Mouse (Mus musculus) Patski (cell line): ENCODE measurements at regions not wholly inside any gene's neighbourhood (a gene's known extent, or its start where the extent isn't known, plus 50 kb on each side); places are given as distances from the start of the nearest gene placed in this dataset.

Source experiments
- ATAC-seq: fragments of 100-300 bp; one replicate; pipeline ENCODE4 v1.8.0; 2021
- CTCF ChIA-PET: fragments of 350-600 bp; sonication (Branson Sonifier 250); formaldehyde crosslinking; loops from one replicate; lab custom pipeline; 2022; ENCODE audit warnings: inconsistent platforms; lab: Charles Lee
- POLR2A ChIA-PET: fragments of 350-600 bp; sonication (Branson Sonifier 250); formaldehyde crosslinking; loops from one replicate; lab custom pipeline; 2022; ENCODE audit warnings: antibody characterized with exemption, inconsistent platforms; lab: Charles Lee
- DNase-seq: peaks from one replicate; pipeline ENCODE4 v3.0.0-alpha.2; 2011; ENCODE audit warnings: low read depth, low spot score
- H3K27me3 ChIP-seq: fragments of 371-371 bp; one replicate; pipeline ENCODE4 v1.5.1; 2021
- CTCF ChIP-seq: fragments of 100-300 bp; IDR thresholded peaks from one replicate; pipeline ENCODE4 v1.5.1; 2021
- in situ Hi-C: fragments of 300-500 bp; cut with MboI; formaldehyde crosslinking; loops from 3 replicates; pipeline ENCODE4 v1.11.1; 2018; ENCODE audit warnings: low pct_unique_long_range_greater_than_20kb, mixed read lengths

DNA sequence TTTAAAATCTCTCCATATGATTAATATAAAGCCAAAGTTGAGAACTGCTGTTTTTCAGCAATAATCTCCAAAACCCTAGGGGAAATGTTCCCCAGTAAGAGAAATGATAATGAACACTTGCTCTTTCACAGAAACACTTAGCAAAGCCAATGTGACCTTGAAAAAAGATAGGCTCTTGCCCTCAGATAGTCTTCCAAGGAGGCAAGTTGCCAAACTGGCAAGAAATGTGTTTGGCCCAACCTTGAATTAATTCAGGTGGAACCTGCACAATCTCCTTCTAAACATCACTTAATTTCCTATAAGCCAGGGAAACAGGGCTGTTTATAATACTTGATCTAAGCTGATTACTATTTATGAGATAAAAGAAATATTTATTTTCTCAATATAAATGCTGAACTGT, 244.0 kb upstream of the Gnaz start:
- in situ Hi-C loops = no loop called here
- no peak for ATAC-seq
- POLR2A ChIA-PET = no interaction called here

DNA sequence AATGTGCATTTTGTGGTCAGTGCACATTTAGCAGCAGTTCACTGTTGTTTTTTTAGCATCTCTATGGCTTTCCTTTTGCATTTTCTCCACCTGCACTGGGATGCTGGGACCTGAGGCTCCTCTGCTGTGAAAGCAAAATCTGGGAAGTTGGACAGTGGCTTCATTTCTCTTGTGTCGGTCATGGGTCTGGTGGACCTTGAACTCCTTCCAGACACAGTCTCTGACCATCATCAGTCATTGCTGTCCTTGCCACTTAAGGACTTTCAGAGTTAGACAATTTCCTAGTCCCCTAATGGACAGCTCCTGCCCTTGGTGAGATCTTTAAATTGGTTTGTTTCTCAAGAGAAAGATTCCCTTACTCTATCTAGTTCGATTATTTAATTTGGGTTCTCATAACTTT, 217.5 kb upstream of the Gnaz start:
- in situ Hi-C loops = no loop called here
- ATAC-seq (no peak), DNase-seq (no peak)
- ChIA-PET CTCF (no interaction called here), POLR2A (no interaction called here)
- no peak for TF ChIP-seq CTCF
- peaks cover 3% of the 10 kb centered on the region for H3K27me3 ChIP-seq

More for the DNA sequence above, 244.0 kb upstream of the Gnaz start:
- no peak for TF ChIP-seq CTCF
- no peak for DNase-seq
- no peaks in the 10 kb centered on the region for H3K27me3 ChIP-seq
- CTCF ChIA-PET = no interaction called here

DNA sequence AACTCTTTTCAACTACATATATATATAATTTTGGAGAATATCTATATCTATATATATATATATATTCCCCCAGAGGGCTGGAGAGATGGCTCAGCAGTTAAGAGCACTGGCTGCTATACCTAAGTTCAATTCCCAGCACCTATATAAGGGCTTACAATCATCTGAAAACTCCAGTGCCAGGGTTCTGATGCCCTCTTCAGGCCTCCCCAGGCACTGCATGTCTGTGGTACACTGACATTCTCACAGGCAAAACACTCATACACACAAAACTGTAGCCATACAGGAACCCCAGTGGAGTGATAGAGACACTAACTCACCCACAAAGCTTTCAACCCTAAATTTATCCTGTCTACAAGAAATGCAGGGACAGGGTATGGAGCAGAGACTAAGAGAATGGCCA, 216.1 kb upstream of the Gnaz start:
- TF ChIP-seq CTCF = peak; percentile 48
- in situ Hi-C loops = no loop called here
- DNase-seq (no peak), ATAC-seq (no peak)
- peaks cover 3% of the 10 kb centered on the region for H3K27me3 ChIP-seq
- ChIA-PET CTCF (no interaction called here), POLR2A (no interaction called here)

DNA sequence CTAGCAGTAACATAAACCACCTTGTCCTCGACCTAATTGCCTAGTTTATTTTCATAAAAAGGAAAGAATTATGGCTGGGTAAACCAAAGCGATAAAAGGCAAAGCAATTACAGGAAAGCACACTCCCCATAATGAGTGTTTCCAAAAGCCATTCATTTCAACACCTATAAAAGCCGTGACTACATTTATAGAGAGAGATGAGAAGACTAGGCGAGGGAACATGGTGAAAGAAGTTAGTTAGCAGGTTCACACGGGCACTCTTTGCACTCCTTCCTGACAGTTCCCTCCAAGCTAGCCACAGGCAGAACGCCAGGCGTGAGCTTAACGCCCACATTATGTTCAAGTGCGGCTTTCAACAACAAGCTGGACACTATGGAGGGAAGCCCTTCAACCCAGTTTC, 206.2 kb upstream of the Gnaz start:
- ChIA-PET POLR2A (no interaction called here), CTCF (no interaction called here)
- peaks cover 4% of the 10 kb centered on the region for H3K27me3 ChIP-seq
- ATAC-seq (no peak), DNase-seq (no peak)
- in situ Hi-C loops = no loop called here
- TF ChIP-seq CTCF = no peak

DNA sequence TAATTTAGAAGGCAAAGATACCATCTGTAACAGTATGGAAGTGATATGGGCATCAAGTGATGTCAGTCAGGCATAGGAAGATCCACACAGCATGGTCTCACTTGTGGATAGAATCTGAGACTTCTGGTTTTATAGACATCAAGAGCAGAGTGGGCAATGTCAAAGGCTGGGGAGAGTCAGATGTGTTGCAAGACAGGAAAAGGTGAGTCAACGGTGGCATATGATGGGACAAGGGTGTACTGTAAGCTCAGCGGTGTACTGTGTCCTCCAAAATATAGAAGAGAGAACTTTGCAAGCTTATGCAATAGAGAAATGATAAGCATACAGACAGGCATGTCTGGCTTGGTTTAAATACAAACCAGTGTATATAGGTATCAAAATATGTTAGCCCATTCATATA, 177.7 kb upstream of the Gnaz start:
- ATAC-seq = no peak
- H3K27me3 ChIP-seq = peaks cover 3% of the 10 kb centered on the region
- ChIA-PET CTCF (no interaction called here), POLR2A (no interaction called here)
- in situ Hi-C loops = no loop called here
- no peak for DNase-seq
- TF ChIP-seq CTCF = no peak

DNA sequence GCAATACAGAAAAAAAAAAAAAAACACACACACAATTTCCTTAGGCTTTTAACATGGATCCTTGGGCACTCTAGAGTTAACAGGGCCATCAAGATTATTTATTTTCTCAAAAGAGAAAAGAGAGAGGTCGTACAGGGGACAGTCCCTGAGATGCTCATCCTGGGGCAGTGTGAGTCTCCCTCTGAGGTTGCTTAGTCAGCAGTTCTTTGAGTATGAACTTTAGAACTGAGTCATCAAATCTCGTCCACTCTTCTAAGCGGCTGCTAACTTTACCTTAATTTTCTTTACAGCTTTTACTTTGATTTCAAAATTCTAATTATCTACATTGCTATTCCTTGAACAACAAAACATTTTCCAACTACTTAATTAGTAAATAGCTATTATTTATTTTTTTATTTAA, 177.0 kb upstream of the Gnaz start:
- TF ChIP-seq CTCF = no peak
- ChIA-PET POLR2A (no interaction called here), CTCF (interaction anchor here (0.9 to 1.0 kb wide), 2 partner anchors 17 to 94 kb away, joined by 3 read pairs; no protein-coding TSS in a partner anchor)
- in situ Hi-C loops = no loop called here
- H3K27me3 ChIP-seq = no peaks in the 10 kb centered on the region
- ATAC-seq (no peak), DNase-seq (no peak)

GRCm38 (mm10) chr10:74823395-74823794, 143.6 kb upstream of the Gnaz start:
- ChIA-PET CTCF (no interaction called here), POLR2A (no interaction called here)
- no peak for ATAC-seq
- in situ Hi-C loops = no loop called here
- no peak for DNase-seq
- TF ChIP-seq CTCF = no peak
- H3K27me3 ChIP-seq = peaks cover 28% of the 10 kb centered on the region

DNA sequence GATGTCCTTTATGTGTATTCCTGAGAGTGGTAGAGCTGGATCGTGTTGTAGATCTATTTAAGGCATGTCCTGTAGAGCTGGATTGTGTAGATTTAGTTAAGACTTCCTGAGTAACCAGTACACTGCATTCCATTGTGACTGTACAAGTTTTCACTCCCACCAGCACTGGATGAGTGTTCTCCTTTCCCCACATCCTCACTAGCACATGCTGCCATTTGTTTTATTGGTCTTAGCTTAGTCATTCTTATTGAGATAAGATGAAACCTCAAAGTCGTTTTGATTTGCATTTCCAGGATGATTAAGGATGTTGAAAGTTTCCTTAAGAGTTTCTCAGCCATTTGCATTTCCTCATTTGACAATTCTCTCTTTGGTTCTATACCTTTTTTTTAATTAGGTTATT, 132.6 kb upstream of the Gnaz start:
- no peak for ATAC-seq
- H3K27me3 ChIP-seq = peaks cover 26% of the 10 kb centered on the region
- no peak for TF ChIP-seq CTCF
- no peak for DNase-seq
- in situ Hi-C loops = loop anchor here (25.0 kb wide), 1 partner anchor 1722 kb away; no protein-coding TSS in a partner anchor
- ChIA-PET CTCF (interaction anchor here (1.6 kb wide), 1 partner anchor 14 kb away, joined by 3 read pairs; no protein-coding TSS in a partner anchor), POLR2A (no interaction called here)

DNA sequence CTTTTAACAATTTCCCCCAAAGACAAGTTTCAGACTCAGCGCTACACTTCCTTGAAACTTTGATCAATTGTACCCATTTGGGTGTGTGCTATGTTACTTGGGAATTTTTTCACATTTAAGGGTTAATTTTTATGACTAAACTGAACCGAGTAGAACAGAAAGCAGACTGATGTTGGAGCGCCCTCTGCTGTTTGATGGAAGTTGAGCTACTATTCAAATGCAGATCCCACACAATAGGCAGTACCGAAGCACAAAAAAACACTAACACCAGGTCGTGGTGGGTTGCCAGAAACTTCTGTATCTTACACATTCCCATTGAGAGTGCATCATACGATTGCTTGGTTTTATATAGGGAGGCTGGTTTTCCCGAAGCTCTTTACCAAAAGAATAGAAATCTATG, 118.6 kb upstream of the Gnaz start:
- CTCF ChIA-PET = interaction anchor here (0.6 to 1.7 kb wide), 15 partner anchors 9 to 643 kb away, joined by 3 to 6 read pairs (median 3); no protein-coding TSS in a partner anchor
- H3K27me3 ChIP-seq = peaks cover 20% of the 10 kb centered on the region
- in situ Hi-C loops = loop anchor here (10.0 to 25.0 kb wide), 3 partner anchors 204 to 1736 kb away; no protein-coding TSS in a partner anchor
- peak; percentile 85 for TF ChIP-seq CTCF
- POLR2A ChIA-PET = no interaction called here
- peak; percentile 19 for DNase-seq
- peak; percentile 79 for ATAC-seq

- in situ Hi-C loops = no loop called here
- ChIA-PET POLR2A (no interaction called here), CTCF (no interaction called here)
- no peak for ATAC-seq
- TF ChIP-seq CTCF = no peak
- no peak for DNase-seq
- H3K27me3 ChIP-seq = peaks cover 9% of the 10 kb centered on the region
Measured at GRCm38 (mm10) chr10:74854991-74855664, 111.8 kb upstream of the Gnaz start.
